Mouse (Mus musculus) MEL (cell line): ENCODE measurements around the gene Narf.

ENCODE experiments used
- CHD1 ChIP-seq: IDR thresholded peaks from 2 replicates; pipeline ENCODE4 v1.6.1; 2012; ENCODE audit warnings: low read depth, mild to moderate bottlenecking, inconsistent platforms, low read length, improper control_type of control experiment
- CTCF ChIP-seq, 3 experiments: IDR thresholded peaks in 2 of 3; conservative IDR thresholded peaks in 1 of 3; 2 replicates each; pipeline ENCODE4 v1.5.1; 2011 to 2012; ENCODE audit warnings: low read length in 3 of 3, low read depth in 2 of 3, mild to moderate bottlenecking in 2 of 3, improper control_type of control experiment in 1 of 3, inconsistent platforms in 1 of 3, mixed read lengths in 1 of 3, moderate library complexity in 1 of 3; ENCODE audit not compliant: control insufficient read depth in 1 of 3, insufficient read depth in 1 of 3, poor library complexity in 1 of 3, severe bottlenecking in 1 of 3
- E2F4 ChIP-seq: IDR thresholded peaks from 2 replicates; pipeline ENCODE4 v1.6.1; 2011; ENCODE audit warnings: low read depth, low read length, improper control_type of control experiment, borderline replicate concordance
- EP300 ChIP-seq, 2 experiments: IDR thresholded peaks; 2 replicates each; pipeline ENCODE4 v1.6.1; 2011; ENCODE audit warnings: improper control_type of control experiment in 2 of 2, low read length in 2 of 2, low read depth in 1 of 2, mild to moderate bottlenecking in 1 of 2
- GABPA ChIP-seq: IDR thresholded peaks from 2 replicates; pipeline ENCODE4 v1.6.1; 2012; ENCODE audit warnings: low read depth, mild to moderate bottlenecking, inconsistent platforms, low read length, improper control_type of control experiment, moderate library complexity
- POLR2A ChIP-seq, 2 experiments: IDR thresholded peaks; 2 replicates each; pipeline ENCODE4 v1.6.1; 2011 to 2012; ENCODE audit warnings: low read length in 2 of 2, mild to moderate bottlenecking in 2 of 2, control low read depth in 1 of 2, improper control_type of control experiment in 1 of 2, low read depth in 1 of 2, moderate library complexity in 1 of 2; ENCODE audit not compliant: control insufficient read depth in 1 of 2, insufficient read depth in 1 of 2, poor library complexity in 1 of 2
- SIN3A ChIP-seq: IDR thresholded peaks from 2 replicates; pipeline ENCODE4 v1.6.1; 2012; ENCODE audit warnings: low read length, improper control_type of control experiment, inconsistent platforms
- TBP ChIP-seq: IDR thresholded peaks from 2 replicates; pipeline ENCODE4 v1.8.0; 2011; ENCODE audit warnings: low read depth, low read length, improper control_type of control experiment
- USF1 ChIP-seq: IDR thresholded peaks from 2 replicates; pipeline ENCODE4 v1.6.1; 2014; ENCODE audit warnings: low read depth, mild to moderate bottlenecking, inconsistent platforms, low read length, improper control_type of control experiment, moderate library complexity

DNA sequence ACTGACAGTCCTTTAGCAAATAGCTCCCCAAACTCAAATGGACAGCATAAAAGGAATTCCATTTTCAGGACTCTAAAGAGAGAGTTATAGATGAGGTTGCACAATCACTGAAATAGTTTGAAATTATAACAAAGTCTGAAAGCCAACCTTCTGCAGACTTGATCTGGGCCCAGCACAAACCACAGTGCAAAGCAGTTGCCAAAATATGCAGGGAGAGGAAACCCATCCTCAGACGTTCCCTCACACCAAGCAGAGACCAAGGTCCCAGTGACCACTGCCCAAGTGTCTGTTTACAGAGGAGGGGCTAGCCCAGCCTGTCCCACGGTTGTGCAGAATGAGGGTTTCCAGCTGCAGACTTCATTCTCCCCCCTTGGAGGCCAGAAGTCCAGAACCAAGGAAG lies 38.4 kb upstream of the Narf start:
- TF ChIP-seq CTCF (IDR thresholded peaks at IDR 0.05 in 2 of 3, conservative IDR thresholded peaks at IDR 0.05 in 1 of 3; ENCODE audit: control insufficient read depth in 1 of 3, insufficient read depth in 1 of 3, low read depth in 2 of 3, low read length in 3 of 3, poor library complexity in 1 of 3, severe bottlenecking in 1 of 3) = no peak
- no peak for TF ChIP-seq POLR2A (IDR thresholded peaks at IDR 0.05; ENCODE audit: control insufficient read depth in 1 of 2, insufficient read depth in 1 of 2, low read depth in 1 of 2, low read length in 2 of 2, poor library complexity in 1 of 2)
- TF ChIP-seq USF1 = no peak
- no peak for TF ChIP-seq CHD1
- TF ChIP-seq EP300 (IDR thresholded peaks at IDR 0.05; ENCODE audit: low read depth in 1 of 2, low read length in 2 of 2) = no peak
- no peak for TF ChIP-seq GABPA
- TF ChIP-seq SIN3A = no peak
- TF ChIP-seq E2F4 = no peak
- no peak for TF ChIP-seq TBP
